Mouse (Mus musculus) c-Kit-positive CD71-negative TER-119-negative erythroid progenitor cells, embryonic 14.5 days (primary cell): ENCODE results near the gene 4930572O03Rik.
"Not testable (repeated sequence)": the region's sequence is repeated elsewhere in the genome, so short reads cannot be mapped to it uniquely, and the experiment has no call there.

Experiments used
- DNase-seq: peaks from one replicate; pipeline ENCODE4 v3.0.0-alpha.2; 2013; ENCODE audit warnings: low read depth

4930572O03Rik gene

DNA sequence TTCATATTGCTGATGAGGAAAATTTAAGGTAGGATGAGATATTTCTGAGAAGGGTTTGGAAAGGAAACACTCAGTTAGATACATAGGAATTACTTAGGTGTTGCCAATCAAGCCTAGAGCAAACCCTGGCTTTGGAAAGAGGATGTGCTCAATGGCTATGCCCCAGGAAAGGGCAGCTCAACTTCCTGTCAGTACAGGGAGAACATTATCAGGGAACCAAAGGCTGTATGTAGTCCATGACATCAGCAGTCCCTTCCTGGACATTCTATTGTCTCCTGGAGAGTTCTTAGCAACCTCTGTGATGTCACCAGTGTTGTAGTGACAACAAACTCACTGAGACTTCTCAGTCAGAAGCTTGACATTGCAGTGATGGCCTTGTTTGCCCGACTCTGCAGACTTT lies 38.1 kb downstream of the 4930572O03Rik start, which contains the start of gene Speer4d:
Gene Speer4d (plus strand): TSS at position 301 of the 400 bp plus-strand sequence.
- not testable (repeated sequence) for DNase-seq

DNA sequence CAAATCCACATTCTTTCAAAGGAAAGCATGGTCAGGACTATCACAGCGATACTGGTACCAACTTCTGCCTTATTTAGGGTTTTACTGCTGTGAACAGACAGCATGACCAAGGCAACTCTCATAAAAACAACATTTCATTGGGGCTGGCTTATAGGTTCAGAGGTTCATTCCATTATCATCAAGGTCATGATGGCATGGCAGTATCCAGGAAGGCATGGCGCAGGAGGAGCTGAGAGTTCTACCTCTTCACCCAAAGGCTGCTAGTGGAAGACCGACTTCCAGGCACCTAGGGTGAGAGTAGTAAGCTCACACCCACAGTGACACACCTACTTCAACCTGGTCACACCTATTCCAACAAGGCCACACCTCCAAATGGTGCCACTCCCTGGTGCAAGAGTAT lies 40.7 kb downstream of the 4930572O03Rik start:
- DNase-seq = not testable (repeated sequence)

DNA sequence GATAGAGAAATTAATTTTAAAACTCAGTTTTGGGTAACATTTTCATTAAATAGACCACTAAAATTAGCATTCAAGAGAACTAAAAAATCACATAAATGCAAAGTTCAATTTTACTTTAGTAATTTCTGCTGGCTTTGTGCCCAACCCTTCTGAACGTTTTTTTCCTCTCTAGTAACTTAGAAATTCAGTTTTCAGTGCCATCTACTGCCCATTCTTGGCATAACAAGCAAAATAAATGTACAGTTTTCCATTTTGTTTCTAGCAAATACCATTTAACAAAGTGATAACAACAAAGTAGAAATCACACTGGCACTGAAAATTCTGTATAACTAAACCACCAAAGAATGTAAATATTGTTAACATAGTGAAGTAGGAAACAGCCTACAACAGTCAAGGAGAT lies 46.2 kb downstream of the 4930572O03Rik start:
- DNase-seq = not testable (repeated sequence)

GRCm38 (mm10) chr5:15606677-15607076 lies 50.2 kb downstream of the 4930572O03Rik start:
- DNase-seq = not testable (repeated sequence)

- not testable (repeated sequence) for DNase-seq
These were observed 53.3 kb downstream of the 4930572O03Rik start for GRCm38 (mm10) chr5:15603585-15603984.

GRCm38 (mm10) chr5:15603008-15603407 lies 53.9 kb downstream of the 4930572O03Rik start:
- not testable (repeated sequence) for DNase-seq

DNA sequence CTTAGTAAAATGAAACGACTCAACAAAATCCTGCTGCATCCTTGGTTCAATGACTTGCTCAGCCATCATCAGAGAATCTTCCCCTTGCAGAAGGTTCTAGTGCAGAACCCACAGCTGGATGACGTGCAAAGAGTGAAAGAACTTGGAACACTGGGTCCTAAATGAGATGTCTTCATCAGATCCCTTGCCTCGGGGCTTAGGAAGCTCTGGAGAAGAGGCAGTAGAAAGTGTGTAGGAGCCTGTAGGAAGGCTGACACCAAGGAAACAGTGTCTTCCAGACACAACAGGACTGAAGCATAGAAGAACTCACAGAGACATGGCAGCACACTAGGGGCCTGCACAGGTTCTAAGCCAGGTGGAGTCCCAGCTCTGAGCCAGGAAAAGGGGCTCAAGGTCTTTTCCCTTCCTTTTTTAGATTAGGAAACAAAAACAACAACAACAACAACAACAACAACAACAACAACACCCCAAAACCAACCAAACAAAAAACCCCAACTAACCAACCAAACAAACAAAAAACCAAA lies 54.4 kb downstream of the 4930572O03Rik start:
- not testable (repeated sequence) for DNase-seq
